In the genomic region with DNA sequence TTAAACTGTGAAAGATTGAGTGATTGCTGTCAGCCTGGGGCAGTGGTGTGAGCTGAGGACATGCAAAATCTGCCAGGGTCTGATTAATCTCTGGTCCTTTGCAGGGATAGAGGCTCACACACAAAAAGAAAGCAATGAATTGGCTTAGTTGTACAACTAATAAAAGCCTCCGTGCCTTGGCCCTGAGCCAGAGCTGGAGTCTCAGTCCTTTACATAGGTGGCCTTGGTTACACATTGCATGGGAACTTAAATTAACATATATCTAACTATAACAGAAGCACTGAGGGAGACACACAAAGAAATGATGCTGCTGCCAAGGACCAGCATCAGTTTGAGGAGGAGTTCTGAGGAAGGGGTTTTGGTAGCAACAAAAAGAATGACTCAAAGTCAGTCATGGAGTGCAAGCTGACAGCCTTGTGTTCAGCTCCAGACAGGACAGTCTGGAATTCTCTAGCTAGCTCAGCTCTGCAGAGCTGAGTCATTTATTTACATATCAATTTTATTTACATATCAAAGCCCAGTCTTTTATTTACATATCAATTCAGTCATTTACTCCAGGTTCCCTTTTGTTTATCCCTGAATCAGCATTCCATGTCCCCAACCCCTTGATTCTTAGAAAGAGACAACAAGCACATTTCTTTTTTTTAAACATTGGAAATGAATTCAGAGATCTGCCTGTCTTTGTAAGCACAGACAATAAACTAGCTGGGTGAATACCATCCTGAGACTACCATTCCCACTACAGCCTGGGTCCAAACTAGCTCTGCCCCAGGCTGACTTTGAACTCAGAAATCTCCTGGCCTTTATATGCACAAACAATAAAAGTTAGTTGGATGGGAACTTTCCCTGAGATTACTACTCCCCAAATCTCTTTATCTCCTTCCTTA, we compare ENCODE assay signal across 13 mouse cellular contexts. TPM values are rescaled to one million over a fixed set of nuclear protein-coding genes. Genes with fewer than 3 reads are reported as not detected.
A peak's percentile ranks its signal among the peaks of the same experiment; 100 is the strongest.
DNase-seq lines count a peak whose midpoint lies in the region; ATAC-seq and TF ChIP-seq lines count a peak whose summit lies in the region.
"Had no signal": no experiment of that assay in that cellular context is flagged by ENCODE, and none has a peak within 500 bp of the region (broad histone marks: within the 10 kb centered on the region; RNA-seq: fewer than 3 reads in every experiment).

No protein-coding gene starts in this region.

- no peak for TF ChIP-seq POLR2A in lung, adult 2 months (IDR thresholded peaks at IDR 0.05; ENCODE audit: borderline replicate concordance, extremely low read depth, low read depth, low read length)

- ATAC-seq in forebrain, embryonic 11.5 days (replicated peaks; ENCODE audit: low FRiP score): peak; percentile 91
- ATAC-seq in hindbrain, embryonic 15.5 days (ENCODE audit: low FRiP score, low read depth): peak; percentile 87
- no peak for ATAC-seq in midbrain, postnatal 0 days (ENCODE audit: low FRiP score)

- H3K4me3 ChIP-seq in forebrain, embryonic 11.5 days (ENCODE audit: low read depth, low read length): no peak overlapping the region
- H3K4me3 ChIP-seq in hindbrain, embryonic 15.5 days: no peak overlapping the region
- H3K4me3 ChIP-seq in midbrain, postnatal 0 days (ENCODE audit: low read depth, low read length): no peak overlapping the region
- no peak overlapping the region for H3K4me3 ChIP-seq in lung, adult 2 months (replicated peaks; ENCODE audit: extremely low read depth, low read depth, low read length)
- H3K4me3 ChIP-seq: erythroblast, embryonic 14.5 days had no signal

- H3K27ac ChIP-seq in forebrain, embryonic 11.5 days (ENCODE audit: low read depth, low read length): peak overlapping the region; percentile 68
- H3K27ac ChIP-seq in hindbrain, embryonic 15.5 days (replicated peaks): no peak overlapping the region
- H3K27ac ChIP-seq in midbrain, postnatal 0 days (ENCODE audit: low read depth, low read length): no peak overlapping the region

- peaks cover 5% of the 10 kb centered on the region; the same call in 1 of the 2 replicates for H3K9me3 ChIP-seq in forebrain, embryonic 11.5 days (ENCODE audit: control insufficient read depth, low read length)
- no peaks in the 10 kb centered on the region for H3K9me3 ChIP-seq in hindbrain, embryonic 15.5 days
- H3K9me3 ChIP-seq in midbrain, postnatal 0 days (ENCODE audit: low read length): peaks cover 6% of the 10 kb centered on the region; the same call in 1 of the 2 replicates

- peak; percentile 39 to 55 for DNase-seq in kidney, postnatal 4 days
- no peak for DNase-seq in kidney, adult 9 months
- DNase-seq in forebrain, embryonic 11.5 days (ENCODE audit: low spot score): peak; percentile 84
- peak; percentile 69 for DNase-seq in midbrain, postnatal 0 days (ENCODE audit: low spot score)
- no peak for DNase-seq in lung, postnatal 14 days
- DNase-seq in heart, postnatal 14 days: no peak
- DNase-seq in lung, adult 2 months: no peak
- DNase-seq: cerebellum, postnatal 36 days; kidney, postnatal 14 days; lung, embryonic 14.5 days; right cerebral cortex, adult 18-20 months had no signal

- no peaks in the 10 kb centered on the region for H3K27me3 ChIP-seq in forebrain, embryonic 11.5 days (ENCODE audit: control insufficient read depth, insufficient read depth, low read length)
- no peaks in the 10 kb centered on the region for H3K27me3 ChIP-seq in hindbrain, embryonic 15.5 days
- H3K27me3 ChIP-seq in midbrain, postnatal 0 days (ENCODE audit: insufficient read depth, low read length): no peaks in the 10 kb centered on the region

- intact Hi-C loops in heart, postnatal 14 days (cut with DNase I): no loop called here

- TF ChIP-seq CTCF in midbrain, postnatal 0 days (IDR thresholded peaks at IDR 0.05): no peak
- no peak for TF ChIP-seq CTCF in lung, adult 2 months (IDR thresholded peaks at IDR 0.05; ENCODE audit: insufficient read depth, low read length)

- 15% methylated on average over 1 of the region's 1 CpGs for WGBS in forebrain, embryonic 11.5 days
- 16% methylated on average over 1 of the region's 1 CpGs for WGBS in hindbrain, embryonic 15.5 days
- WGBS in midbrain, postnatal 0 days: 11% methylated on average over 1 of the region's 1 CpGs
- 29% methylated on average over 1 of the region's 1 CpGs for WGBS in lung, adult 2 months

- no peak overlapping the region for H3K9ac ChIP-seq in forebrain, embryonic 11.5 days (ENCODE audit: low read length)
- no peak overlapping the region for H3K9ac ChIP-seq in hindbrain, embryonic 15.5 days
- H3K9ac ChIP-seq in midbrain, postnatal 0 days (replicated peaks; ENCODE audit: low read length, poor library complexity, severe bottlenecking): no peak overlapping the region
- H3K9ac ChIP-seq: lung, embryonic 14.5 days had no signal

- H3K4me1 ChIP-seq in forebrain, embryonic 11.5 days (replicated peaks; ENCODE audit: control insufficient read depth, insufficient read depth, low read length): no peaks in the 10 kb centered on the region
- H3K4me1 ChIP-seq in hindbrain, embryonic 15.5 days (replicated peaks): no peaks in the 10 kb centered on the region
- no peaks in the 10 kb centered on the region for H3K4me1 ChIP-seq in midbrain, postnatal 0 days (ENCODE audit: insufficient read depth, low read length)
- H3K4me1 ChIP-seq in lung, adult 2 months (ENCODE audit: control insufficient read depth, insufficient read depth, low read length): peaks cover 5% of the 10 kb centered on the region; the same call in 1 of the 2 replicates

- H3K4me2 ChIP-seq in forebrain, embryonic 11.5 days (ENCODE audit: low read depth, low read length, severe bottlenecking): no peak overlapping the region
- no peak overlapping the region for H3K4me2 ChIP-seq in hindbrain, embryonic 15.5 days
- H3K4me2 ChIP-seq in midbrain, postnatal 0 days (ENCODE audit: low read depth, low read length, poor library complexity, severe bottlenecking): no peak overlapping the region
- H3K4me2 ChIP-seq: lung, embryonic 14.5 days had no signal

- H3K36me3 ChIP-seq in forebrain, embryonic 11.5 days (ENCODE audit: control insufficient read depth, insufficient read depth, low read length): no peaks in the 10 kb centered on the region
- no peaks in the 10 kb centered on the region for H3K36me3 ChIP-seq in hindbrain, embryonic 15.5 days
- H3K36me3 ChIP-seq in midbrain, postnatal 0 days (ENCODE audit: insufficient read depth, low read length): no peaks in the 10 kb centered on the region

RNA-seq across cellular contexts. Expression of a gene that starts 12.5 kb away (rescaled TPM):
- 2.0 and 2.7 TPM in 2 replicates for polyA plus RNA-seq in forebrain, embryonic 11.5 days (2014; fragmentation: Nextera tagmentation; extraction: Ambion mirVana)
- polyA plus RNA-seq in hindbrain, embryonic 15.5 days (2015; fragmentation: Nextera tagmentation; extraction: Ambion mirVana): 2.2 and 2.6 TPM in 2 replicates
- total RNA-seq in midbrain, postnatal 0 days (2014; rRNA removed): 0.93 and 1.4 TPM in 2 replicates
- polyA plus RNA-seq in midbrain, postnatal 0 days (2015; fragmentation: Nextera tagmentation; extraction: Ambion mirVana): 1.2 and 1.8 TPM in 2 replicates
- total RNA-seq in heart, postnatal 14 days (2021): 1 to 10 TPM; 5.1 to 5.8 TPM
- 4.5 and 6.6 TPM in 2 replicates for polyA plus RNA-seq in lung, adult 2 months (2012; rRNA removed)
- polyA plus RNA-seq: erythroblast, embryonic 14.5 days had no signal

RNA-seq across cellular contexts. Expression of a gene that starts 45.0 kb away (rescaled TPM):
- polyA plus RNA-seq in forebrain, embryonic 11.5 days (2014; fragmentation: Nextera tagmentation; extraction: Ambion mirVana): 6.4 and 7.1 TPM in 2 replicates
- 2.7 and 3.1 TPM in 2 replicates for polyA plus RNA-seq in hindbrain, embryonic 15.5 days (2015; fragmentation: Nextera tagmentation; extraction: Ambion mirVana)
- total RNA-seq in midbrain, postnatal 0 days (2014; rRNA removed): 2.7 and 3.4 TPM in 2 replicates
- 1.3 and 1.5 TPM in 2 replicates for polyA plus RNA-seq in midbrain, postnatal 0 days (2015; fragmentation: Nextera tagmentation; extraction: Ambion mirVana)
- total RNA-seq in heart, postnatal 14 days (2021): under 1 TPM; 0.50 to 0.63 TPM
- polyA plus RNA-seq in lung, adult 2 months (2012; rRNA removed): 0.41 and 0.83 TPM in 2 replicates

Comparison
In these comparisons a context has a peak if more than half of its experiments do, and no peak if none do; other contexts are left out.
1. DNase-seq: peak in kidney, postnatal 4 days (2 of 2), forebrain, embryonic 11.5 days (single experiment) and midbrain, postnatal 0 days (single experiment); none in kidney, adult 9 months (single experiment), lung, postnatal 14 days (single experiment), heart, postnatal 14 days (0 of 2) and lung, adult 2 months (single experiment).